Mouse (Mus musculus): Measurements from ENCODE around the gene Myo1g.
A peak's percentile ranks its signal among the peaks of the same experiment; 100 is the strongest.

Myo1g gene

DNA sequence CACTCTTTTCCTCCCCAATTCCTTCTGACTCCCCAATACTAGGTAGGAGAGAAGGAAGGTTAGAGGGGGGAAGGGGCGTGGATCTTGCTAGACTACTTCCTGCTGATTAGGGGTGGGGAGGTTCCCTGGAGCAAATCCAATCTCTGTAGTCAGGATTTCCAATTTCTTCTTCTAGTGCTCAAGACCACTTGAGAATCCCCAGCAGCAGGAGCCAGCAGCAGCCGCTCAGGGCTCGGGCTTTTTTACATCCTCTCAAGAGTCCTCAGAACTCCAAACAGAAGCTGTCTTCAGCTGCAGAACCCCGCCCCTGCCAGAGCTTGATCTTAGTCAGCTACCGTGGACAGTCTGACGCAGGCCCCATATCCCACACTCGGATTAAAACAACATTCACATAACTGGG, 33.3 kb downstream of the Myo1g start:
- DNase-seq, result peak; percentile 37

DNA sequence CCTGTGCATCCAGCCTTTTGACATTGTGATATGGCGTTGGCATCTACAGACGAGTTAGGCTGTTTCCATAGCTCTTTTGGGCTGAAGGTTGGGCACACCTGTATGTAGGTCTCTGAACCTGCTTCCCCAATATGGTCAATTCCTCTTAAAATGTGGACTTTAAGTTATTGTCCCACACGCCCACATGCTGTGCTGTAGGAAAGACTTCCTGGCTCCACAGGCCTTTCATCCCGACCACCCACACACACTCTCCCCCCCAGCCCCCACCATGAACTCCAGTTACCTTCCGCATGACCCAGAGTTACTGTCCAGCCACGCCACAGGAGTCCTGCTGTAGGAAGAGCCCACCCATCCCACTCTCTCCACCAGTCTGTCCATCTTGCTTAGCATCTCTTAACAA, 33.8 kb downstream of the Myo1g start:
- no peak for DNase-seq

DNA sequence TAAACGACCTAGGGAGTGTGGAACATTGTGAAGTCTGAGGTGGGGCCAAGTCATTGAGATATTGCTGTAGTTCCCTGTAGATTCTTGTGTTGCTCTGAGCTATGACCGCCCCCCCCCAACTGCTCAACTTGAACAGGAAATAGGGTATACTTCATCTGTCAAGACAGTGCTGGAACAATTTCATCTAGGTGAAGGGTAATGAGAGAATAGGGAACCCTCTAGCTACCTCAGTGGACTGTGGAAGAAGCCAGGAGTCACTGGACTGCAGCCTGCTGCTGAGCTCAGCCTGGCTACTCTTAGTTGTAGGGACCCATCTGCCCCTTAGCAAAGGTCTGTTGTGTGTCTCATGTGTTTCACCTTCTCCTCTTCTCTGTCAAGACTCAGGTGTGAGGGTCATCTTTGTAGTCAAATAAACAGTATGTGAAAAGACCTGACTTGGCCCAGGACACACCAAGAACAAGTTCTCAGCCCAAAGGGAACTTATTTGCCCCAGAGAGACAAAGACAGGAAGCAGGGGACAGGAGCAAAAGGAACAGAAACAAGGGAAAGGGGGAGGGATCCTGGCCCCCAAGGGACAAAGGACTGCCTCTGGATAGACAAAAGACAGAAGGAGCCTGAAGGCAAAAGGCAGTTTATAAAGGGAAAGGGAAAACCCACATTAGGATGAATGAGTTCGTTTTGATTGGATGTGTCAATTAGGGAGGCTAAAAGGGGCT, 36.4 kb downstream of the Myo1g start:
- peak; percentile 47 for DNase-seq

DNA sequence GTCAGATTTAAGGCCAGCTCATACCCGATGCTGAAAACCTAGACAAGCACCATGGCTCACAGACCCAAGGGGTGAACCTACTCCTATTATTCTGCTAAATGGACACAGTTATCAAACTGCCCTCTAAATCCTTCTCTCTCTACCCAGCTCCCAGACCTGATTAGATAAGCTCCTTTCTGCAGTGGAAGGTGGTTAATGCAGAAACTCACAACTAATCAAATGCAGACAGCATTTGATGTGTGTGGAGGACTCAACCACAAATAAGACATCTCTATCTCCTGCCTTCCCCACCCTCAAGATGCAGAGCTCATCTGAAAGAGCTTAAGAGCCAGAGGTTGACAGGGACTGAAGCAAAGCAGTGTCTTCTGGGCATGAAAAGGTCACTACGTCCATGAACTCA, 37.7 kb downstream of the Myo1g start:
- DNase-seq, result no peak

DNA sequence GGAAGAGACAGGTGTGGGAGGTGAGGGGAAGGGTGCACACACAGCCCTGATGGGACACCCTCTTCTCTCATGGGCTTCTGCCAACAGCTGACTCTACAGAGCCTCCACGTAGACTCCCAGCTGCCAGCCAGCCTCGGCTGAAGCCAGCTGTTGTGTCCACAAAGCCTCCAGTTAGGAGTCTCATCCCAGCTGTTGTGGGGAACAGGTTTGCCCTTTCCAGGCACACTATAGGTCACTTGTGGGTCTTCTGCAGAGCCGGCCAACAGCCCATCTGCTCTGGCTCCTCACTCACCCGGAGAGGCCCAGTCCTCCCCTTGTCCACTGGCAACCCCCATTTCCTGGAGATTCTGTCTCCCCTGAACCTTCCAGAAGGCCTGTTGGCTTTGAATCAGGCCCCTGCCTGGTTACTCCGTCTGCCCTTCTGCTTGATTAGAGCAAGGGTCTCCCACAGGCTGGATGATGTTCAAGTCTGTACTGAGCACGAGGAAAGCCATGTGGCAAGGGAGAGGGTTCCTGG, 39.0 kb downstream of the Myo1g start:
- DNase-seq, result peak; percentile 67

DNA sequence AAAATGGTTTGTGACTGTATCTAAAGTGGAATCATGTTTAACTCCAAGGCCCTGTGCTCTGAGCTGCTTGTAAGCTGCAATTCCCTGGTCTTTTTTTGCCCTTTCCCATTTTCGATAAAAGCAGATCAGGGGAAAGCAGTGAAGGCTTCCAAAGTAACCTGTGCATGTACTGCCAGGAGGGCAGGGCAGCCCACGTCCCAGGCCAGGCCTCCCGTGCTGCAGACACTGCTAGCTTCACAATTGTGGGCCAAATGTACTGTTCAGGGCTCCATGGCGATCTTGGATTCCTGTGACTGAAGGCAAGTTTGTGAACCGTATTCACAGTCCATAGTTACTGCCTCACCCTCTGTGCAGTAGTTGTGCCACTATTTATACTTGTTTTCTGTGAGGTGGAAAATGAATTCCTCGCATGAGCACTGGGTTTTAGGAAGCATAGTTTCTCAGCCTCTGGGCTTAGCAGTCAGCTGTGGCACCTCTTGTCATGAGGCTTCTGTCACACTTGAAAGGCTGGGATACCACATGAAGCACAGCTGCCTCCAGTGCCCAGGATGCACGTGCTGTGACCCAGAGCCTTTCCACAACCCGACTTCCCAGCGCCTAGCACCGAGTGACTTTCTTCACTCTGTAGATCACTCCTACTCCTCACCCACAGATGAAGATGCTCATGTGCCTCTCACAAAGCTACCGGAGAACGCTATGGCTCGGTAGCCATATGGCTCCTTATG, 39.9 kb downstream of the Myo1g start:
- no peak for DNase-seq

DNA sequence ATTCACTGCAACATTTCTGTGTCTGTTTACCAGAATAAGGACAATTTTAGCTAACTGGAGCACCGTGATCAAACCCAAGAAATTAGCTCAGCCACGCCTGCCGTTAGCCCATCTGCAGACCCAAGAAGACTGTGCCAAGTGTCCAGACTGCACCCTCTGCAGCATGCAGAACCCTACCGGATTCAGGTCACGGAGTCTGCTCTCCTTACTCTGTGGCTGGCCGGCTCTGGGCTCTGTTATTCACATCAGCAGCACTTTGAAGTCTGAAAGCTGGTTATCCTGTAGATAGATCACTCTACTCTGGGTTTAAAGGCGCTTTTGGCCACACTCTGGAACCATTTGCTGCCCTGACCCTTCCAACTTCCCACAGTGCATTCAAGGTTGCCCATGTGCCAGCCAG, 40.6 kb downstream of the Myo1g start:
- DNase-seq, result no peak

DNA sequence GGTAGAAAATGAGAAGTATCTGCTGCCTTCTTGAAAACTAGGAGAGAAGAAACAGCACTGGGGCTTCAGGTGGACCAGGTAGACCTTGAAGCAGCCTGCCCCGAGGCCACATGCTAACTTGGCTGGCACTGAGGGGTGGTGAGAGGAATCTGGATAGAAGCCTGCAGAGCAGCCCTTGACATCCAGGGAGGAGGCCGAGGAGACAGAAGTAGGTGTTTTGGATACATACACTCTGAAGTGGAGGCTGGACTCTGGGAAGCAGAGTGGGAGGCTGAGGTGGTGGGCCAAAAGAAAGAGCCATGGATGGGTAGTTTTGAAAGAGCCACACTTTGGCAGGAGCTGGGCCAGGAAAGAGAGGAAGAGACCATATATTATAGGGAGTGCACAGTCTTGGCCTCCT, 41.5 kb downstream of the Myo1g start:
- no peak for DNase-seq

DNA sequence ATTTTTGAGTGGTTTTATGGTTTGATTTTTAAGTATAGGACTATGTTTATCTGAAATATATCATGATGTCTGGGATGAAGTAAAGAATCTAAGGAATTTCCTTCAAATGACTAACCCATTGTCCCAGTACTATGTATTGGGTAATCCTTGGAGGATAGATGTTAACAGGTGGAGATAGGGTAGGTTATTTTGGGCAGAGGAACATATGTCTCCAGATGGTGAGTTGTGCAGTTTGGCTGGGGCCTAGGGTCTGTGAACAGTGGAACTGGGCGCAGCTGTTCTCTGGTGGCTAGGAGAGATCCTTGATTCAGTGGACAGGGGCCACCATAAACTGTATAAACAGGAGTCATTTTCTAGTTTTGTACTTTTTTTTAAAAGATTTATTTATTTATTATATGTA, 43.4 kb downstream of the Myo1g start:
- DNase-seq, result no peak

DNA sequence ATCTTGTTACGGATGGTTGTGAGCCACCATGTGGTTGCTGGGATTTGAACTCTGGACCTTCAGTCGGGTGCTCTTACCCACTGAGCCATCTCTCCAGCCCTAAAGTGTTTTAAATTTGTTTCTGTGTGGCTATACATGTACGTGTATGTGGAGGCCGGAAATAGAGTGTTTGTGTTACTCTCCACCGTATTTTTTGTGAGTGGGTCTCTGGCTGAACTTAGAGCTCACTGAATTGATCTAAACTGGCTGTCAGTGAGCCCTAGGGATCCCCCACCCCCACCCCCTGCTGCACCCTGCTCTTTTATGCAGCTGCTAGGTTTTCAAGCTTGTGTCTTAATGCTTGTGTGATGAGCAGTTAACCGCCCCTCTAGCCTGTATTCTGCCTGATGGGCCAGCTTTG, 43.9 kb downstream of the Myo1g start:
- no peak for DNase-seq

DNA sequence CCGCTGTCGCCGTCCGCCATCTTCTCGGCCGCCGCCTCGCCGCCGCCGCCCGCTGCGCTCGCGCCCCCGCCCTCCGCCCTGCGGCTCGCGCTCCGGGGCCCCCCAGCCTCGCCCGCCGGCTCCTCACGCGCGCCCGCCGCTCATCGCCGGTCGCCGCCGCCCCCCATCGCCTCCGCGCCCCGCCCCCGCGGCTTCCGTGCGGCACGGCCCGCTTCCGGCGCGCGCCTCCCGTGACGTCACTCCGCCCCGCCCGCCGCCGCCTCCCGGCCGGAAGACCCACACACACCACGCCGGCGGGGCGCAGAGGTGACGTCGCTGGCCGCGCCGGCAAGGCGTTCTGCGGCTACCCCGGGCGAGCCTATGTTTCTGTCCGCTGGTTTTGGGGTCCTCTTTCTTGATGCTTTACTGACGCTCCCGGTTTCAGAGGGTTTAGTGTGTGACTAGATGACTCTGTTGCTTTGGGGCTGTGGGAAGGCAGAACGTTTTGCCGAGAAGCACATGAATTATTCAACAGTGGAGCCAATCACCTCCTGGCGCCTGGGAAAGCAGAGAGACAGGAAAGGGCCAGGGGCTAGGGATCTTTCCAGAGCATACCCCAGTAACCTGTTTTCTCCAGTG, 44.8 kb downstream of the Myo1g start, which contains the start of gene Purb:
Gene Purb (minus strand): TSS at position 51 of the 618 bp plus-strand sequence.
- peak; percentile 93 for DNase-seq

DNA sequence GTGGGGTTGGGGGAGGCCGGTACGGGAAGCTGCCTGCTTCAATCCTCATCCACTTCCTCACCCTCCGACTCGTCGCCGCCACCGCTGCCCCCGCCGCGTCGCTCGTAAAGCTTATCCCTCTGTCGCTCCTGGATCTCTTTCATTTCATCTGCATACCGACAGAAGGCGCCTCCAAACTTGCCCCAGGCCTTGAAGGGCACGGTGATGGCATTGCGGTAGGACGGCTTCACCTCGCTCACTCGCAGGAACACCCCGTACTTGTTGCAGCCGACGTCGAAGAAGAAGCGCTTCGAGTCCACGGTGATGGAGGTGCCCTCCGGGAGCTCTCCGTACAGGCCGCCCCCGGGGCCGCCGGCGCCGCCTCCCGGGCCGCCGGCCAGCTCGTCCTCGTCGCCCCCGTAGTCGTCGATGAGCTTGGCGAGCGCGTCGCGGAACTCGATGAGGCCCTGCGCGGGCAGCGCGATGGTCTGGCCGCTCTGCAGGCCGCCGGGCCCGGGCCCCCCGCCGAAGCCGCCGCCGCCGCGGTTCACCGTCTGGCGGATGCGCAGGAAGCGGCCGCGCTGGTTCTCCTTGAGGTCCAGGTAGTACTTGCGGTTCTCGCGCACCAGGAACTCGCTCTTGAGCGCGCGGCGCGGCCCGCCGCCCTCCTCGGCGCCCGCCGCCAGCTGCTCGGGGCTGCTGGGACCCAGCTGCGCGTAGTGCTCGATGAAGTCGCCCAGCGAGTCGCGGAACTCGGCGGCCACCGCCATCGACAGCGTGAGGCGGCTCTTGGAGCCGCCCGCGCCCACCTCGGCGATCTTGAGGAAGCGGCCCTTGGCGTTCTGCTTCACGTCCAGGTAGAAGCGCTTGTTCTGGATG, 45.7 kb downstream of the Myo1g start:
- DNase-seq, result peak; percentile 43

DNA sequence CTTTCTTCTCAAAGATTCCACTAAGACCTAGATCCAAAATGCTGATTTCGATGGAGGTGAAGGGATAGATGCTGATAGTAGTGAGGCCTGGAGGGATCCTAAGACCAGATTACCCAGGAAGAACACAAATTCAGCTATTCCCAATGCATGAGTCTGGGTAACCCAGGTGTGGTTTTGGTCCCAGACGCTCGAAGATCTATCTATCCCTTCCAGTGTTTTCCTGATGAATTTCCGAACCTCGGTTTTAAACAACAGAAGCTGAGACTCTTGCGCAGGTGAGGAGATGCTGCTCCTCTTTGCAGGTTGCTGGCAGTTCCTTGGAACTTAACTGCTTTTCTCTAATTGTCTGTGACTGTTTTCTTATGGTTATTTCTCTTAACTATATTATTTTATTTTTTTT, 46.4 kb downstream of the Myo1g start:
- DNase-seq, result no peak

DNA sequence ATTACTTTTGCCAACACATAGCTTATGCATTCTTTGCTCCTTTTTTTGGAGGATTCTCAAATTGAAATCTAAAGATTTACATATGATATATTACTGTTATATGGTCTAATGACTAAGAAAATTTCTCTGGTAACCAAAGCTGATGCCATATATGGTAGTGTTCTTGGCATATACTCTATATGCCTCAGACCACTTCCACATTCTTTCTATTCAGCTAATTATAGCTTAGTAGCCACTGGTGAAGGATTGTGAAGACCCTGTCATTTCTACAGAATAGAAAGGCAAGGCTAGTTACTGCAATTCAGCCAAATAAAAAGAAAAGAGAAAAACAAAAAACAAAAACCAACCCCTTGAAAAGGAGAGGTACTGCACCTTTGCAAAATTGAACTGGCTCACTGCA, 48.7 kb downstream of the Myo1g start:
- no peak for DNase-seq

DNA sequence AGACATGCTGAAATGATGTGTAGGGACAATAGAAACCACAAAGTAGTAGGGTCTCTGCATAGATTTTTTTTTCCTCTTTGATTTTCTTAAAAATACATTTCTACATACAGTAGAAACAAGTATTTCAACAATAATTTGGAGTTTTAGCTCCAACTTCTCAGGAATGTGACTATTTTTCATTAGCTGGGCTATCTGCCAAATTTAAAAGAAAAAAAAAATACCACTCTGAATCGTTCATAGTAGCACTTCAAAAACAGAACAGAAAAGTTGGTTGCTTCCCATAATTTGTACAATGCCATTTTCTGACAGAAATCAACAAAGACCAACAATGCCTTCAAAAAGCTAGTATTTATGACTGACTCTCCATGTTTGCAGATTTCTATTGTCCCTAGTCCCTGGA, 49.3 kb downstream of the Myo1g start:
- no peak for DNase-seq

DNA sequence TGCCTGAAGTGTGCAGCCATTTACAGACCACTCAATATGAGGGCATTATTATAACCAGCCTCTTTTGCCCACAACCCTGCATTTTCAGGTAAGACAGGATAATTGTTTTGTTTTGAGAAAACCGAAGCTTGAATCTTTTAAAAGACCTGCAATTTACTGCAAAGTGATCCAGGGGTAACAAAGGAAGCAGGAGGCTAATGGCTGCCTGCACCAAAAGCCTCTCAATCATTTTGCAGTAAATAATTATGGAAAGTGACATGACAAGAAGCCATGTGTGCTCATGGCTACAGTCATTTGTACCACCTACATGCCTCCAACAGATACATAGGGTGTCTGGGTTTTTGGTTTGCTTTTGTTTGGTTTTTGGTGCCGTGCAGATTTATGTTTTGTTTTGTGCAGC, 49.7 kb downstream of the Myo1g start:
- no peak for DNase-seq

DNA sequence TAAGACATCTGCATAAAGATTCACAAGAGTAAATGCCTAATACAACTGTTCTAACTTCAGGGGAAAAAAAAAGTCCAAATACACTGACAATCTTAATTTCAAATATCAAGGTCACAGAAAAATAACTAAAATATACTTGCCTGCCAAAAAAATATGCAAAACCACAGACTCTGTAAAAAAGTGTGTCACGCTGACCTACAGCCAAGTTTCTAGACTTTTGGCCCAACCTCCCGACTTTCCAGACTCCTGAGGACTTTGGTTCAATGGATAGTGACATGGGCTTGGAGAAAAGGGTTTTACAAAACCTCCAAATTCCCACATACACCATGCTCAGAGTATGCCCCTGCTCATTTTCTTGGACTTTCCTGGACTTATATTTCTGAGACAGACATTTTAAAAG, 52.2 kb downstream of the Myo1g start:
- no peak for DNase-seq

DNA sequence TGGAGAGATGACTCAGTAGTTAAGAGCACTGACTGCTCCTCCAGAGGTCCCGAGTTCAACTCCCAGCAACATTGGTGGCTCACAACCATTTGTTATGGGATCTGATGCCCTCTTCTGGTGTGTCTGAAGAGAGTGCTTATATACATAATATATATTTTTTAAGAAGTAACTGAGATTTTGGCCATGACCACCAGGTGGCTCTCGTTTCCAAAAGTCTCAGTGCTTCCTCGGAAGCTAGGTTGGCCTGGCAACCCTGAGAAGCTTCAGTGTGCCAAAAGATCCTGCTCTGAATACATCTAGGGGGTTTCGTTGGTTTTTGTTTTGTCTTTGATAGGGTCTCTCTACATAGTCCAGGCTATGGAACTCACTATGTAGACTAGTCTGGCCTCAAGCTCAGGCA, 55.6 kb downstream of the Myo1g start:
- DNase-seq, result peak; percentile 80

DNA sequence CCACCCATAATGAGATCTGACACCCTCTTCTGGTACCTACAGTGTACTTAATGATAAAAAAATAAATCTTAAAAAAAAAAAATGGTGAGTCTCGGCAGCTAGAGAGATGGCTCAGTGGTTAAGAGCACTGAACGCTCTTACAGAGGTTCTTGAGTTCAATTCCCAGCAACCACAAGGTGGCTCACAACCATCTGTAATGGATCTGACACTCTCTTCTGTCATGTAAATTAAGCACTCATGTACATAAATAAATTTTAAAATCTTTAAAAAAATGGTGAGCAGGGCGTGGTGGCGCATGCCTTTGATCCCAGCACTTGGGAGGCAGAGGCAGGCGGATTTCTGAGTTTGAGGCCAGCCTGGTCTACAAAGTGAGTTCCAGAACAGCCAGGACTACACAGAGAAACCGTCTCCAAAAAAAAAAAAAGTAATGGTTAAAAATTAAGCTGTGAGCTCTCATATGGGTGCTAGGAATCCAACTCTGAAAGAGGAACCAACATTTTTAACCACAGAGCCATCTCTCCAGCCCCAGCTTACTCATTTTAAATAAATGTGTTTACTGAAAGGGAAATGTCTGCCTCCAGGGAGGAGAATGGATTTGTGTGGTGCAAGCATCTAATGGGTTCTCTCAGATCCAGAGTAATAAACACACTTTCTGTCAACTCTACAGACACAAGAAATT, 57.5 kb downstream of the Myo1g start:
- no peak for DNase-seq

All from lung, postnatal 36 days (tissue).